Mouse (Mus musculus): ENCODE measurements at regions not wholly inside any gene's neighbourhood (a gene's known extent, or its start where the extent isn't known, plus 50 kb on each side); places are given as distances from the start of the nearest gene placed in this dataset.

DNA sequence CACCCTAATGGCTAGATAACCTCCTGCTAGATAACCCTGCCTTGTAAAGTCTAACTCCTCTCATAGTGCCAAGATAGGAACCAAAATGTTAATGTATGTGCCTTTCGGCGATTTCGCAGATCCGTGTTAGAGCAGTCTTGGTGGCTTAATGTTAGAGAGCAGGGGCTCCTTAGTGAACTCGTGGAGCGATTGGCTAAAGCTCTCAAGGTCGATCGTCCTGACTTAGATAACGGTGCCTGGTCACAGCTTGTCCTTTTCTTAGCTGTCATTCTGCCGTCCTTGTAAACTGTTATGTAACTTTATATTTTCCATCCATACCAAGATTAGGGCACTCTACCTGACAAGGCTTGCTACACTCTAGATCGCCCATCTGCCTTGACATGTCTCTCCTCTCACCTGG lies 119.5 kb upstream of the Prox1 start:
- no peak for DNase-seq

DNA sequence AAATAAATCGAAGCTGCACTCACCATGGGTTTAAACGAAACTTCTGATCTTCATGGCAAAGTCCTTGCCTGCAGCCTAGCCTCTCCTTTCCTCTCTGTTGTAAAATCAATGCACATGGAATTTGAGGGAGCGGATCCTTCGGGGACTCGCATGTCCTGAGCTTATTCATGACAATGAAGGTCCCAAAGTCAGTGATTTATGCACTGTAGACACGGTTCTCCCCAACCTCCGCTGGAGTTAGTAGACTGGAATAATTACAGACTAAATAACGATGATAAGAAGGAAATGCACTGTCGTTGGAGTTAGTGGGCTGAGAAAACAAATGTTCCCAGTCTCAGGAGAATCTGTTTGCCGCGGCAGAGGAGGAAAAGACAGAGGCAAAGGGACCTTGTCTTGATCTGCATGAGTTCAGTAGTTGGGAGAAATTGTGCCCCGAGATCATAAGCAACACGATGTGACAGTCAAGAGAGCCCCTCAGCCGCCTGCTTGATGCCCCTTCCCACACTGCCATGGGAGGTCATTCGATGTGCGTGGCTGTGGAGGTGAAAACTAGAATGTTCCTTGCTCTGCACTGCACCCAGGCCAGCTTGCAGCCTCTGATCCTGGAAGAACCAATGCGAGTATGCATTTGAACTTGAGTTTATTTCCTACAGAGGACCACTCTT lies 116.1 kb upstream of the Prox1 start:
- no peak for DNase-seq

DNA sequence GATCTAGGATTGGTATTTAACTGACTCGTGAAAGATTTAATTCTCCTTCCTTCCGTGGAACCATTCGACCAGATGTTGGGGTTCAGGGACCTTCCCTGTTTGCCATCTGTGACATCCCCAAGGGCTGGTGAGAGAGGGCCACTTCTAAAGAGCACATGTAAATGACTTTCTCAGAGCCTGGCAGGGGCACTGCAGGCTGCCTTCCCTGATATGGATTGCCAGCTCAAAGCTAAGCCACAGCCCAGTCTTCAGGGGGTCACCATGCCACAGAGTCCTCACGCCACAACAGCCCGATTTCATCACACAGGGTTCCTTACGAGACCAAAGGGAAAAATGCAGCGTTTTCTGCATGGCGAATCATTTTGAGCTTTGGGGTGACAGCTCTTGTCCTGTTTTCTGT lies 115.1 kb upstream of the Prox1 start:
- no peak for DNase-seq

GRCm38 (mm10) chr1:190285049-190285448 lies 114.5 kb upstream of the Prox1 start:
- no peak for DNase-seq

- DNase-seq: no peak
Measured at GRCm38 (mm10) chr1:190284138-190284537, 113.6 kb upstream of the Prox1 start.

DNA sequence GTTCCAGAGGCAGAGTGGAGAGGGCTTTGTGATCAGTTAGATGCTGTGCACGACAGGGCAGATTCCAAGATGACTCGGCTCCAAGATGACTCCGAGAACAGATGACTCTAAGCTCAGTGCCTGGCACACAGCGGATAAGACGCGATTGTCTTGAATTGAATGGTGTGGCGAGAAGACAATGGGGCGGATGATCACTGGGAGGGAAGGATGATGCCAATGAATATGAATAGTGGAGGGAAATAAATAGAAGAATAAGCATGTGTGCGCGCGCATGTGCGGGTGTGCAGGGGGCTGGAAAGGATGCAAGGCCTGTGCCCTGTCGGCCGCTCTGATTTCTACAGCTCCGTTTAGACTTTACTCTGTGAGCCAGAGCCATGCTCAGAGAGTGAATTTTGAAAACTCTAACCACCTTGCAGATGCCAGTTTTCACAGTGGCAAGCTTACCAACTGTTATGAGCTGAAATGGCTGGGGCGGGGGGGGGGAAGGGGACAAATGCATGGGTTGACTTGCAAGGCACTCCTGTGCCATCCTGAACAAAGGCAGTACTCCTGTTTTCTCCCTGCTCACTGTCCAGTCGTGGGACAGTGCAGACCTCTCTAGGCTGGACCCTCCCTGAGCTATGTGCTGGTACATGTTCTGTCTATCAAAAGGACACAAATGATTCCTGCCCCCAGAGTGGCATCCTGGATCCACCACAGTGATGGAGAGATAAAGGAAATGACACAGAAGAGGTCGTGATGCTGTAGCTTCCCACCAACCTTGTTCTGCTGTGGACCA lies 109.8 kb upstream of the Prox1 start:
- DNase-seq: no peak

GRCm38 (mm10) chr1:190274911-190275310 lies 104.4 kb upstream of the Prox1 start:
- no peak for DNase-seq

GRCm38 (mm10) chr1:190270784-190271385 lies 100.4 kb upstream of the Prox1 start:
- no peak for DNase-seq

GRCm38 (mm10) chr1:190269181-190269580 lies 98.7 kb upstream of the Prox1 start:
- DNase-seq: no peak

- no peak for DNase-seq
Measured at GRCm38 (mm10) chr1:190265085-190265780, 94.7 kb upstream of the Prox1 start.

DNA sequence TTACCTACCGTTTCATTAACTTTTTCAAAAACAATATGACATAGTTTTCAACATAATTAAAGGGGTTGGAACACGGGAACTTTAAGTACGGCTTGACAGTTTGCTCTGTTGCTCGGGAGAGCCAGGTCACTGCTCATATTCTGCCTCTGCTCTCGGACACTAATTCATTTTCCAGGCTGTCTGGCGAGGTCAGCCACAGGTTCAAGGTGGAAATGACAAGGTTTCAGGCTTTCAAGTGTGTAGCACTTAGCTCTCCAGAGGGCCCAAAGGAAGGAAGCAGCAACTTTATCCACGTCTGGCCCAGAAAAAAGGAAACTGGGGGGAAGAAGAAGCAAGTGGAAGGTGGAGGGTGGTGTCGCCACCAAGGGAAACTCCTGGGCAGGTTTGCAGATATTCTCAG lies 94.0 kb upstream of the Prox1 start:
- no peak for DNase-seq

GRCm38 (mm10) chr1:190263620-190264019 lies 93.1 kb upstream of the Prox1 start:
- DNase-seq: no peak

- DNase-seq: no peak
Measured at GRCm38 (mm10) chr1:190259576-190259975, 89.1 kb upstream of the Prox1 start.

- no peak for DNase-seq
Measured at GRCm38 (mm10) chr1:190250574-190251246, 80.2 kb upstream of the Prox1 start.

DNA sequence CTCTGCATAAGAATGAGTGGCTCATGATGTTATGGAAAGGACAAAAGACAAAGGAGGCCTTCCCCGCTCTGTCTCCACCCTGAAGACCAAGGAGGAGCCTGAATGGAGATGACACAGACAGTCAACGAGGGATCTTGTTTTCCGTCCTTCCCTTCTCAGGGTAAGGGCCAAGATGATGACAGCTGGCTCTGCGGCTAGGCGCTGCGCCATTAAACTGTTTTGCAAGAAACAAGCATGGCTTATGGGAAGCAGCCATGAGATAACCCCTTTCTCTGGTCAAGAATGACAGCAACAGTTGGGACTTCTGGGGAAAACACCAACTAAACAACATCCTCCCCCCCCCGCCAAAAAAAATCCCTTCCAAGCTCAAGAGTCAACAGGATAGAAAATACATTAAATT lies 72.0 kb upstream of the Prox1 start:
- DNase-seq: no peak

GRCm38 (mm10) chr1:190239796-190240195 lies 69.3 kb upstream of the Prox1 start:
- DNase-seq: no peak

- DNase-seq: no peak
Measured at GRCm38 (mm10) chr1:190230866-190231265, 60.4 kb upstream of the Prox1 start.

DNA sequence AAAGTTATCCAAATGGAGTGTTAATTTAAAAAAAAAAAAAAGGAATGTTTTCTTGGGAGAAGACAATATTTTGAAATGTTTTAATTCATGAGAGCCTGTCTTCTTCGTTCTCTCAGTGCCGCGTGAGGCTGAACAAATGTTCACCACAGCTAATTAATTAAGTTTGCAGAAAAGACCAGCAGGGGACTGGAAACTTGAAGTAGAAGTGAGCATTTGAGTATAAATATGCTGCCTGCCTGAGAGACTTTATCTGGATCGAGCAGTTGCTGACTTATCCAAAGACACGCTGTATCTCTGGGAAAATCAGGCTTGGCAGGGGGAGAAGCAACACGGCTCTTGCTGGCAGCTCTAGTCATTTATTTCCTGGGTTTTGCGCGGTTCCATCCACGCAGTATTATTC lies 49.9 kb upstream of the Prox1 start:
- no peak for DNase-seq

Measured in liver (tissue).